9 mouse cellular contexts compared by ENCODE assay signal in genomic region chr16:57243205-57243857, GRCm38 (mm10). TPM values are rescaled to one million over a fixed set of nuclear protein-coding genes. Genes with fewer than 3 reads are reported as not detected.
DNase-seq lines count a peak whose midpoint lies in the region; ATAC-seq and TF ChIP-seq lines count a peak whose summit lies in the region.
"Had no signal": no experiment of that assay in that cellular context is flagged by ENCODE, and none has a peak within 500 bp of the region (broad histone marks: within the 10 kb centered on the region; RNA-seq: fewer than 3 reads in every experiment).

No protein-coding gene starts in this region.

- ATAC-seq in hindbrain, postnatal 0 days, result peak; percentile 15
- no peak for ATAC-seq in hindbrain, embryonic 11.5 days (ENCODE audit: low FRiP score)
- peak; percentile 72 for ATAC-seq in inflammation-experienced regulatory T-cells, adult 6 months
- 0 out of 2 replicates have a peak, but pooled peaks have one; percentile 14 for ATAC-seq in megakaryocyte, adult 5-6 weeks (ENCODE audit: poor library complexity, severe bottlenecking)

- H3K27ac ChIP-seq in hindbrain, postnatal 0 days, result no peak overlapping the region
- H3K27ac ChIP-seq in hindbrain, embryonic 11.5 days (ENCODE audit: low read depth, low read length), result no peak overlapping the region
- H3K27ac ChIP-seq in left cerebral cortex, adult 2 months, result no peak overlapping the region
- H3K27ac ChIP-seq: macrophage had no signal

- TF ChIP-seq CTCF in hindbrain, postnatal 0 days (IDR thresholded peaks at IDR 0.05; ENCODE audit: low read depth), result no peak
- no peak for TF ChIP-seq CTCF in left cerebral cortex, adult 2 months (IDR thresholded peaks at IDR 0.05)

- no peaks in the 10 kb centered on the region for H3K36me3 ChIP-seq in hindbrain, postnatal 0 days (ENCODE audit: insufficient read depth, low read length)
- H3K36me3 ChIP-seq in hindbrain, embryonic 11.5 days (ENCODE audit: control insufficient read depth, insufficient read depth, low read length), result no peaks in the 10 kb centered on the region

- H3K9ac ChIP-seq in hindbrain, postnatal 0 days (replicated peaks; ENCODE audit: low read length), result no peak overlapping the region
- no peak overlapping the region for H3K9ac ChIP-seq in hindbrain, embryonic 11.5 days (ENCODE audit: low read depth, low read length)

- H3K4me1 ChIP-seq in hindbrain, postnatal 0 days (ENCODE audit: insufficient read depth, low read length), result no peaks in the 10 kb centered on the region
- H3K4me1 ChIP-seq in hindbrain, embryonic 11.5 days (replicated peaks; ENCODE audit: control insufficient read depth, insufficient read depth, low read length), result no peaks in the 10 kb centered on the region

- WGBS in hindbrain, postnatal 0 days, result 57% methylated on average over 10 of the region's 10 CpGs
- 57% methylated on average over 10 of the region's 10 CpGs for WGBS in hindbrain, embryonic 11.5 days

- no peak overlapping the region for H3K4me2 ChIP-seq in hindbrain, postnatal 0 days (ENCODE audit: low read depth, low read length)
- no peak overlapping the region for H3K4me2 ChIP-seq in hindbrain, embryonic 11.5 days (replicated peaks; ENCODE audit: low read depth, low read length)

- H3K27me3 ChIP-seq in hindbrain, postnatal 0 days (ENCODE audit: insufficient read depth, low read length), result no peaks in the 10 kb centered on the region
- no peaks in the 10 kb centered on the region for H3K27me3 ChIP-seq in hindbrain, embryonic 11.5 days (ENCODE audit: control insufficient read depth, insufficient read depth, low read length)

- H3K4me3 ChIP-seq in hindbrain, postnatal 0 days (ENCODE audit: low read length), result no peak overlapping the region
- no peak overlapping the region for H3K4me3 ChIP-seq in hindbrain, embryonic 11.5 days (ENCODE audit: low read depth, low read length)
- no peak overlapping the region for H3K4me3 ChIP-seq in left cerebral cortex, adult 2 months

- intact Hi-C loops in left cerebral cortex, adult 2 months (cut with DNase I), result loop anchor here (5.0 kb wide), 1 partner anchor 354 kb away; no protein-coding TSS in a partner anchor

- DNase-seq in hindbrain, postnatal 0 days (ENCODE audit: low spot score), result peak; percentile 9
- DNase-seq in hindbrain, embryonic 11.5 days (ENCODE audit: low spot score), result no peak
- DNase-seq in WW6 (ENCODE audit: low read depth, low spot score), result peak; percentile 18
- no peak for DNase-seq in yolk sac, embryonic 10.5 days (ENCODE audit: low spot score)
- no peak for DNase-seq in left cerebral cortex, adult 2 months (ENCODE audit: extremely low spot score in 1 of 2, low spot score in 2 of 2)
- DNase-seq in testis, postnatal 10 days (ENCODE audit: low spot score), result no peak

- no peaks in the 10 kb centered on the region for H3K9me3 ChIP-seq in hindbrain, postnatal 0 days (ENCODE audit: low read length)
- H3K9me3 ChIP-seq in hindbrain, embryonic 11.5 days (ENCODE audit: control insufficient read depth, low read length), result no peaks in the 10 kb centered on the region

RNA-seq across cellular contexts. Expression of gene Tbc1d23, which starts 12.0 kb away (rescaled TPM):
- total RNA-seq in hindbrain, postnatal 0 days (2014; rRNA removed), result 47.6 and 62.6 TPM in 2 replicates
- polyA plus RNA-seq in hindbrain, postnatal 0 days (2015; fragmentation: Nextera tagmentation; extraction: Ambion mirVana), result 31.5 and 32.3 TPM in 2 replicates
- 26.7 and 33.7 TPM in 2 replicates for polyA plus RNA-seq in hindbrain, embryonic 11.5 days (2014; fragmentation: Nextera tagmentation; extraction: Ambion mirVana)
- polyA plus RNA-seq in inflammation-experienced regulatory T-cells, adult 6 months (2017; shearing (Covaris generic)), result 10 to 100 TPM; 19.6 to 46.0 (median 28.1) TPM
- 60.3 and 71.3 TPM in 2 replicates for total RNA-seq in megakaryocyte, adult 5-6 weeks (2015)
- 69.3 and 70.1 TPM in 2 replicates for total RNA-seq in megakaryocyte, adult 5-6 weeks (2017)
- total RNA-seq in left cerebral cortex, adult 2 months (2021), result 10 to 100 TPM; 45.0 to 46.1 TPM

RNA-seq across cellular contexts. Expression of gene Tmem30c, which starts 49.3 kb away (rescaled TPM):
- total RNA-seq in hindbrain, postnatal 0 days (2014; rRNA removed), result 0.73 TPM in 1 of 2 replicates, not detected in the other
- 0.14 and 0.24 TPM in 2 replicates for polyA plus RNA-seq in hindbrain, postnatal 0 days (2015; fragmentation: Nextera tagmentation; extraction: Ambion mirVana)
- polyA plus RNA-seq in hindbrain, embryonic 11.5 days (2014; fragmentation: Nextera tagmentation; extraction: Ambion mirVana), result 0.17 and 0.20 TPM in 2 replicates
- under 1 TPM in 1 of 3 experiments, not detected in 2; 0.11 TPM for polyA plus RNA-seq in inflammation-experienced regulatory T-cells, adult 6 months (2017; shearing (Covaris generic))
- not detected in 2 replicates for total RNA-seq in megakaryocyte, adult 5-6 weeks (2015)
- not detected in 2 replicates for total RNA-seq in megakaryocyte, adult 5-6 weeks (2017)
- total RNA-seq in left cerebral cortex, adult 2 months (2021), result under 1 TPM; 0.29 to 0.42 TPM
- polyA plus RNA-seq: macrophage had no signal

Comparison
In these comparisons a context has a peak if more than half of its experiments do, and no peak if none do; other contexts are left out.
1. DNase-seq: peak in hindbrain, postnatal 0 days (single experiment) and WW6 (single experiment); none in hindbrain, embryonic 11.5 days (single experiment), yolk sac, embryonic 10.5 days (single experiment), left cerebral cortex, adult 2 months (0 of 2) and testis, postnatal 10 days (single experiment).